Mouse (Mus musculus): ENCODE data around the gene Eif3i. TPM values are rescaled to one million over a fixed set of nuclear protein-coding genes. Genes with fewer than 3 reads are reported as not detected.

Eif3i gene
- total and polyA plus RNA-seq, 3 experiments: 116 to 185 (median 132) TPM

DNA sequence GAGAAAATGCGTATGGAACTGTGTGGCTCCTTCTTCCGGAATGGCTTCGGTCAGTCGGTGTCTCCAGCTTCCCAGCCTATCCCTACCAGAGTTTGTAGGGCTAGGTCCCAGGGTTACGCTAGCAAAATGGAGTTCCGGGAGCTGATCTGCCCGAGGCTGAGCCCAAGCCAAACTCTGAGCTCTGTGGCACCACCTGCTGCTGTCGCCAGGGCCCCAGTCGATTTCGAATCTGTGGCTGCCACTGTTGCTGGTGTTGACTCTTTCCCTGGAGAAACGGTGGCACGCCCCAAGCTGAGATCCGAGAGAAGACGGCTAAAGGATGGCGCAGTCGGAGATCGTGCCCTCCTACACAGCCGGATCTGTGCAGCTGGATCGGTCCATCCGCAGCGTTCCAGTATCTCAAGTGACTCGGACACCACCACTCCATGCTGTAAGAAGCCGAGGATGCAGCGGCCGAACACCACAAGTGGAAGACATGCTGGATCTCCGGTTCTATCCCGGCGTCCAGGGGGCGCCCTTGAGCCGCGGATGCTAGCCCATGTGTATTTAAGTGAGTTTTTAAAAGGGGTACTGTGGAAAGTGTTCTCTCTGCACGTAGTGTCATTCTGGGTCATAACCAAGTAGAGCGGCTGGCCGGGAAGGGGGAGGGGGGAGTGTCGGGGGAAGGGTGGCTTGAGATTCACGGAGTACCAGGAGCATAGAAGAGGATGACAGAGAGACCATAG lies 15.4 kb downstream of the Eif3i start:
- Histone ChIP-seq H3K27me3 (ENCODE audit: control insufficient read depth, insufficient read depth, low read length) (no peaks in the 10 kb centered on the region), H3K36me3 (ENCODE audit: control insufficient read depth, insufficient read depth, low read length) (no peaks in the 10 kb centered on the region), H3K4me1 (ENCODE audit: control insufficient read depth, insufficient read depth, low read length) (0 out of 2 replicates have a peak, but pooled peaks cover 2% of the 10 kb centered on the region), H3K4me3 (peak overlapping the region; percentile 64), H3K27ac (peak overlapping the region; percentile 58), H3K9ac (ENCODE audit: low read depth, low read length) (peak overlapping the region; percentile 90), H3K79me2 (replicated peaks; ENCODE audit: control insufficient read depth, insufficient read depth, low read length) (no peaks in the 10 kb centered on the region)
- DNase-seq: peak; percentile 87 to 90
- intact Hi-C loops (cut with DNase I): loop anchor here (2.0 kb wide), 1 partner anchor 24 kb away; no protein-coding TSS in a partner anchor
- 3% methylated on average over 36 of the region's 36 CpGs for WGBS
- TF ChIP-seq CTCF (IDR thresholded peaks at IDR 0.05) (peak; percentile 80), EP300 (IDR thresholded peaks at IDR 0.05; ENCODE audit: insufficient read depth, low read depth, low read length) (0 out of 2 replicates have a peak, but pooled peaks have one; percentile 26), POLR2A (IDR thresholded peaks at IDR 0.05; ENCODE audit: insufficient read depth, low read depth, low read length) (no peak)

DNA sequence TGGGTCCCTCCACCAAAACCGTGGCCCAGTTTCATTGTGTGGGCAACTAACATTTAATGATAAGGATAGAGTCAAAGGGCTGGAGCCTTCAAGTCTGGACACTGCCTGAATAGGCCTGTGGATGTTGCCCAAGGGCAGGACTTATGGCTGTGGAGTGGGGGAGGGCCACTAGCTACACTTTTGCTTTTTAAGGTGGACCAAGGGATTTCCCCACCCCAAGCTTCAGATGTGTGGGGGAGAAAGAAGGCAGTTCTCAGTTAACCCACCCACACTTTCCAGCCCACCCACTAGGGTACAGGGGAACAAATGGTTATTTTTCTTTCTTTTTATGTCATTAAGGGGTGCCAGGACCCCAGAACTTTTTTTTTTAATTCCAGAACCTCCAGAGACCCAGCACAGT lies 16.1 kb downstream of the Eif3i start:
- no peak for DNase-seq
- 77% methylated on average over 1 of the region's 1 CpGs for WGBS
- Histone ChIP-seq H3K27me3 (ENCODE audit: control insufficient read depth, insufficient read depth, low read length) (no peaks in the 10 kb centered on the region), H3K4me1 (ENCODE audit: control insufficient read depth, insufficient read depth, low read length) (0 out of 2 replicates have a peak, but pooled peaks cover 2% of the 10 kb centered on the region), H3K27ac (peak overlapping the region; percentile 58), H3K36me3 (ENCODE audit: control insufficient read depth, insufficient read depth, low read length) (no peaks in the 10 kb centered on the region), H3K9ac (ENCODE audit: low read depth, low read length) (no peak overlapping the region; the same call in 1 of the 2 replicates), H3K4me3 (peak overlapping the region; percentile 64; the same call in 1 of the 2 replicates), H3K79me2 (replicated peaks; ENCODE audit: control insufficient read depth, insufficient read depth, low read length) (no peaks in the 10 kb centered on the region)
- TF ChIP-seq CTCF (IDR thresholded peaks at IDR 0.05) (no peak), POLR2A (IDR thresholded peaks at IDR 0.05; ENCODE audit: insufficient read depth, low read depth, low read length) (no peak), EP300 (IDR thresholded peaks at IDR 0.05; ENCODE audit: insufficient read depth, low read depth, low read length) (no peak)
- intact Hi-C loops (cut with DNase I): loop anchor here (2.0 kb wide), 1 partner anchor 24 kb away; no protein-coding TSS in a partner anchor

GRCm38 (mm10) chr4:129582251-129582650 lies 18.2 kb downstream of the Eif3i start:
- WGBS: 85% methylated on average over 1 of the region's 1 CpGs
- intact Hi-C loops (cut with DNase I): no loop called here
- Histone ChIP-seq H3K4me3 (no peak overlapping the region), H3K4me1 (ENCODE audit: control insufficient read depth, insufficient read depth, low read length) (peaks cover 7% of the 10 kb centered on the region), H3K9ac (ENCODE audit: low read depth, low read length) (no peak overlapping the region), H3K79me2 (replicated peaks; ENCODE audit: control insufficient read depth, insufficient read depth, low read length) (no peaks in the 10 kb centered on the region), H3K27ac (no peak overlapping the region), H3K36me3 (ENCODE audit: control insufficient read depth, insufficient read depth, low read length) (no peaks in the 10 kb centered on the region), H3K27me3 (ENCODE audit: control insufficient read depth, insufficient read depth, low read length) (no peaks in the 10 kb centered on the region)
- no peak for DNase-seq
- no peak for TF ChIP-seq EP300 (IDR thresholded peaks at IDR 0.05; ENCODE audit: insufficient read depth, low read depth, low read length)
- no peak for TF ChIP-seq POLR2A (IDR thresholded peaks at IDR 0.05; ENCODE audit: insufficient read depth, low read depth, low read length)
- no peak; the same call in 1 of the 2 replicates for TF ChIP-seq CTCF (IDR thresholded peaks at IDR 0.05)

- no peak overlapping the region for H3K9ac ChIP-seq (ENCODE audit: low read depth, low read length)
- WGBS: 43% methylated on average over 7 of the region's 7 CpGs
- TF ChIP-seq POLR2A (IDR thresholded peaks at IDR 0.05; ENCODE audit: insufficient read depth, low read depth, low read length) (no peak), EP300 (IDR thresholded peaks at IDR 0.05; ENCODE audit: insufficient read depth, low read depth, low read length) (no peak), CTCF (IDR thresholded peaks at IDR 0.05) (no peak)
- H3K27me3 ChIP-seq (ENCODE audit: control insufficient read depth, insufficient read depth, low read length): no peaks in the 10 kb centered on the region
- no peak overlapping the region; the same call in 1 of the 2 replicates for H3K27ac ChIP-seq
- no peaks in the 10 kb centered on the region for H3K79me2 ChIP-seq (replicated peaks; ENCODE audit: control insufficient read depth, insufficient read depth, low read length)
- DNase-seq: no peak
- intact Hi-C loops (cut with DNase I): no loop called here
- peaks cover 7% of the 10 kb centered on the region for H3K4me1 ChIP-seq (ENCODE audit: control insufficient read depth, insufficient read depth, low read length)
- H3K36me3 ChIP-seq (ENCODE audit: control insufficient read depth, insufficient read depth, low read length): no peaks in the 10 kb centered on the region
- H3K4me3 ChIP-seq: no peak overlapping the region
Measured at GRCm38 (mm10) chr4:129580347-129580746, 20.1 kb downstream of the Eif3i start.

GRCm38 (mm10) chr4:129578466-129578865 lies 22.0 kb downstream of the Eif3i start, which contains the start of gene Fam167b:
Fam167b (minus strand) TSS chr4:129578549.
- peak; percentile 44 to 65 for DNase-seq
- H3K4me1 ChIP-seq (ENCODE audit: control insufficient read depth, insufficient read depth, low read length): peaks cover 7% of the 10 kb centered on the region
- no peaks in the 10 kb centered on the region for H3K36me3 ChIP-seq (ENCODE audit: control insufficient read depth, insufficient read depth, low read length)
- TF ChIP-seq CTCF (IDR thresholded peaks at IDR 0.05): no peak
- 0 out of 2 replicates have a peak, but pooled peaks have one; percentile 14 for TF ChIP-seq EP300 (IDR thresholded peaks at IDR 0.05; ENCODE audit: insufficient read depth, low read depth, low read length)
- no peak for TF ChIP-seq POLR2A (IDR thresholded peaks at IDR 0.05; ENCODE audit: insufficient read depth, low read depth, low read length)
- WGBS: 42% methylated on average over 5 of the region's 5 CpGs
- intact Hi-C loops (cut with DNase I): no loop called here
- H3K4me3 ChIP-seq: no peak within 1 kb of the TSS
- peak within 1 kb of the TSS; percentile 40 for H3K9ac ChIP-seq (ENCODE audit: low read depth, low read length)
- H3K79me2 ChIP-seq (replicated peaks; ENCODE audit: control insufficient read depth, insufficient read depth, low read length): no peaks in the 10 kb centered on the region
- no peaks in the 10 kb centered on the region for H3K27me3 ChIP-seq (ENCODE audit: control insufficient read depth, insufficient read depth, low read length)
- peak within 1 kb of the TSS; percentile 53 for H3K27ac ChIP-seq

GRCm38 (mm10) chr4:129577688-129578087 lies 22.8 kb downstream of the Eif3i start:
- no peaks in the 10 kb centered on the region for H3K27me3 ChIP-seq (ENCODE audit: control insufficient read depth, insufficient read depth, low read length)
- H3K27ac ChIP-seq: no peak overlapping the region
- H3K4me3 ChIP-seq: no peak overlapping the region
- H3K79me2 ChIP-seq (replicated peaks; ENCODE audit: control insufficient read depth, insufficient read depth, low read length): no peaks in the 10 kb centered on the region
- peaks cover 7% of the 10 kb centered on the region for H3K4me1 ChIP-seq (ENCODE audit: control insufficient read depth, insufficient read depth, low read length)
- H3K36me3 ChIP-seq (ENCODE audit: control insufficient read depth, insufficient read depth, low read length): no peaks in the 10 kb centered on the region
- intact Hi-C loops (cut with DNase I): no loop called here
- DNase-seq: no peak
- no peak overlapping the region for H3K9ac ChIP-seq (ENCODE audit: low read depth, low read length)
- no peak for TF ChIP-seq EP300 (IDR thresholded peaks at IDR 0.05; ENCODE audit: insufficient read depth, low read depth, low read length)
- no peak for TF ChIP-seq POLR2A (IDR thresholded peaks at IDR 0.05; ENCODE audit: insufficient read depth, low read depth, low read length)
- no peak for TF ChIP-seq CTCF (IDR thresholded peaks at IDR 0.05)
- WGBS: 66% methylated on average over 7 of the region's 7 CpGs
